Mouse (Mus musculus) bone marrow macrophage, adult 2 months (primary cell): ENCODE measurements around the gene Sympk. TPM values are rescaled to one million over a fixed set of nuclear protein-coding genes. Genes with fewer than 3 reads are reported as not detected.
A peak's percentile ranks its signal among the peaks of the same experiment; 100 is the strongest.

Experiments
- H3K27ac ChIP-seq: 2 replicates; pipeline ENCODE4 v1.5.1; 2012; ENCODE audit warnings: low read depth, low read length; ENCODE audit not compliant: insufficient read depth
- H3K4me1 ChIP-seq: 2 replicates; pipeline ENCODE4 v1.6.1; 2012; ENCODE audit warnings: low read length; ENCODE audit not compliant: control insufficient read depth, insufficient read depth
- H3K4me3 ChIP-seq: 2 replicates; pipeline ENCODE4 v1.5.1; 2012; ENCODE audit warnings: mild to moderate bottlenecking, low read length, moderate library complexity; ENCODE audit not compliant: insufficient read depth
- CTCF ChIP-seq: IDR thresholded peaks from 2 replicates; pipeline ENCODE4 v1.5.1; 2012; ENCODE audit warnings: low read depth, mild to moderate bottlenecking, low read length, moderate library complexity
- POLR2A ChIP-seq: IDR thresholded peaks from 2 replicates; pipeline ENCODE4 v1.6.1; 2012; ENCODE audit warnings: mild to moderate bottlenecking, low read depth, low read length, borderline replicate concordance
- polyA plus RNA-seq: library from polyadenylated mRNA; stranded (reverse); fragments of >200 nt; gene quantifications from 2 replicates; pipeline ENCODE4 v1.2.4, GENCODE M21; 2012; ENCODE audit not compliant: missing spikeins, insufficient read depth, insufficient read length

Sympk gene
- polyA plus RNA-seq, 1 experiment = 64.4 TPM

- peaks cover 20% of the 10 kb centered on the region for H3K4me1 ChIP-seq
- H3K4me3 ChIP-seq = no peak overlapping the region
- TF ChIP-seq CTCF = no peak
- TF ChIP-seq POLR2A = no peak
- H3K27ac ChIP-seq = no peak overlapping the region
Observed at GRCm38 (mm10) chr7:19080451-19080950, 56.3 kb downstream of the Sympk start.

- Histone ChIP-seq H3K4me3 (no peak overlapping the region), H3K27ac (no peak overlapping the region), H3K4me1 (peaks cover 24% of the 10 kb centered on the region)
- TF ChIP-seq CTCF = no peak
- TF ChIP-seq POLR2A = no peak
Observed at GRCm38 (mm10) chr7:19082171-19082570, 58.0 kb downstream of the Sympk start.

GRCm38 (mm10) chr7:19083096-19083495 is 58.9 kb downstream of the Sympk start:
- H3K27ac ChIP-seq = no peak overlapping the region
- no peak for TF ChIP-seq POLR2A
- TF ChIP-seq CTCF = no peak
- no peak overlapping the region for H3K4me3 ChIP-seq
- peaks cover 16% of the 10 kb centered on the region for H3K4me1 ChIP-seq

GRCm38 (mm10) chr7:19083701-19084100 is 59.5 kb downstream of the Sympk start, which contains the start of gene Dmpk:
TSS of gene Dmpk (plus strand) at chr7:19083849.
- Histone ChIP-seq H3K27ac (no peak within 1 kb of the TSS), H3K4me1 (peaks cover 15% of the 10 kb centered on the region), H3K4me3 (peak within 1 kb of the TSS; percentile 11; the same call in 1 of the 2 replicates)
- TF ChIP-seq POLR2A = no peak
- no peak for TF ChIP-seq CTCF

- Histone ChIP-seq H3K27ac (no peak overlapping the region), H3K4me1 (peaks cover 15% of the 10 kb centered on the region), H3K4me3 (peak overlapping the region; percentile 11; the same call in 1 of the 2 replicates)
- TF ChIP-seq POLR2A (no peak), CTCF (no peak)
Observed at GRCm38 (mm10) chr7:19084277-19084771, 60.1 kb downstream of the Sympk start.

GRCm38 (mm10) chr7:19084921-19085473 is 60.8 kb downstream of the Sympk start:
- TF ChIP-seq CTCF (no peak), POLR2A (no peak)
- Histone ChIP-seq H3K4me1 (peaks cover 15% of the 10 kb centered on the region), H3K4me3 (no peak overlapping the region), H3K27ac (no peak overlapping the region)

- TF ChIP-seq POLR2A (no peak), CTCF (no peak)
- Histone ChIP-seq H3K4me3 (no peak overlapping the region; the same call in 1 of the 2 replicates), H3K4me1 (peaks cover 15% of the 10 kb centered on the region), H3K27ac (no peak overlapping the region)
Observed at GRCm38 (mm10) chr7:19085495-19085894, 61.3 kb downstream of the Sympk start.

GRCm38 (mm10) chr7:19086042-19086441 is 61.9 kb downstream of the Sympk start:
- no peak overlapping the region for H3K27ac ChIP-seq
- TF ChIP-seq CTCF (no peak), POLR2A (no peak)
- H3K4me3 ChIP-seq = no peak overlapping the region; the same call in 1 of the 2 replicates
- peaks cover 15% of the 10 kb centered on the region for H3K4me1 ChIP-seq

GRCm38 (mm10) chr7:19086760-19087159 is 62.6 kb downstream of the Sympk start:
- H3K4me3 ChIP-seq = no peak overlapping the region
- no peak overlapping the region for H3K27ac ChIP-seq
- TF ChIP-seq CTCF = no peak
- peaks cover 15% of the 10 kb centered on the region for H3K4me1 ChIP-seq

- Histone ChIP-seq H3K4me1 (peaks cover 14% of the 10 kb centered on the region), H3K27ac (no peak overlapping the region), H3K4me3 (no peak overlapping the region)
- TF ChIP-seq CTCF = peak; percentile 58; the same call in 1 of the 2 replicates
- no peak for TF ChIP-seq POLR2A
Observed at GRCm38 (mm10) chr7:19088813-19089212, 64.6 kb downstream of the Sympk start.

GRCm38 (mm10) chr7:19091913-19092312 is 67.7 kb downstream of the Sympk start:
- no peak overlapping the region for H3K27ac ChIP-seq
- no peaks in the 10 kb centered on the region for H3K4me1 ChIP-seq
- TF ChIP-seq POLR2A = no peak
- TF ChIP-seq CTCF = no peak
- no peak overlapping the region for H3K4me3 ChIP-seq
